Comparison of ENCODE assay signal across 22 mouse cellular contexts in genomic region chr13:112462411-112462987, GRCm38 (mm10). TPM values are rescaled to one million over a fixed set of nuclear protein-coding genes. Genes with fewer than 3 reads are reported as not detected.
DNase-seq lines count a peak whose midpoint lies in the region; TF ChIP-seq lines count a peak whose summit lies in the region.
"Had no signal": no experiment of that assay in that cellular context is flagged by ENCODE, and none has a peak within 500 bp of the region (broad histone marks: within the 10 kb centered on the region; RNA-seq: fewer than 3 reads in every experiment).

No protein-coding gene starts in this region.

- no peak for TF ChIP-seq CTCF in ES-Bruce4 (IDR thresholded peaks at IDR 0.05; ENCODE audit: low read depth, low read length)

- peak overlapping the region; percentile 98 for H3K27ac ChIP-seq in ES-Bruce4 (ENCODE audit: insufficient read depth, low read length)
- H3K27ac ChIP-seq: embryonic facial prominence, embryonic 10.5 days; hindbrain, embryonic 10.5 days; hindbrain, embryonic 15.5 days had no signal

- no peak for TF ChIP-seq EP300 in ES-Bruce4 (IDR thresholded peaks at IDR 0.05; ENCODE audit: insufficient read depth, low read depth, low read length)

- H3K4me1 ChIP-seq in ES-Bruce4 (ENCODE audit: control insufficient read depth, insufficient read depth, low read length), result peaks cover 11% of the 10 kb centered on the region

- H3K9me3 ChIP-seq in ES-Bruce4 (replicated peaks; ENCODE audit: control insufficient read depth, insufficient read depth, low read length, poor library complexity, severe bottlenecking), result no peaks in the 10 kb centered on the region
- H3K9me3 ChIP-seq: embryonic facial prominence, embryonic 10.5 days; forebrain, embryonic 10.5 days; heart, embryonic 10.5 days; heart, embryonic 15.5 days; hindbrain, embryonic 10.5 days; hindbrain, embryonic 15.5 days had no signal

- H3K9ac ChIP-seq in ES-Bruce4 (ENCODE audit: low read depth, poor library complexity, severe bottlenecking), result peak overlapping the region; percentile 96; the same call in 1 of the 2 replicates

- DNase-seq in heart, adult 11 months, result peak; percentile 41
- no peak for DNase-seq in heart, adult 18-20 months
- peak; percentile 93 for DNase-seq in ZHBTc4 (ENCODE audit: low read depth, low spot score)
- DNase-seq in liver, result no peak
- DNase-seq in urinary bladder, postnatal 25 days (ENCODE audit: low spot score), result no peak
- no peak for DNase-seq in right cerebral cortex, postnatal 25 days
- DNase-seq: adrenal gland, adult 2 months; adrenal gland, postnatal 25 days; B cell, adult 2 months; cerebellum, adult 18-20 months; cerebellum, adult 9-11 months; cerebellum, postnatal 36 days; gastrocnemius, adult 2 months; gastrocnemius, postnatal 25 days; heart, postnatal 14 days had no signal

- H3K4me3 ChIP-seq in ES-Bruce4 (ENCODE audit: low read depth, low read length), result no peak overlapping the region

- no peaks in the 10 kb centered on the region for H3K27me3 ChIP-seq in ES-Bruce4 (ENCODE audit: control insufficient read depth, insufficient read depth, low read length, poor library complexity, severe bottlenecking)
- H3K27me3 ChIP-seq: heart, embryonic 15.5 days; hindbrain, embryonic 15.5 days had no signal

- no peaks in the 10 kb centered on the region for H3K36me3 ChIP-seq in ES-Bruce4 (ENCODE audit: control insufficient read depth, insufficient read depth, low read length, poor library complexity, severe bottlenecking)
- H3K36me3 ChIP-seq: forebrain, embryonic 10.5 days; heart, embryonic 10.5 days; heart, embryonic 15.5 days; hindbrain, embryonic 10.5 days; hindbrain, embryonic 15.5 days had no signal

- TF ChIP-seq POLR2A in ES-Bruce4 (IDR thresholded peaks at IDR 0.05; ENCODE audit: insufficient read depth, low read length), result no peak

RNA-seq across cellular contexts. Expression of gene Il6st, which starts 1.4 kb away (rescaled TPM):
- total RNA-seq in heart, adult 18-20 months (2021), result 100 to 1,000 TPM; 212 to 240 TPM
- 49.7 and 65.0 TPM in 2 replicates for polyA plus RNA-seq in ES-Bruce4 (2011; ENCODE audit: insufficient read depth, insufficient read length, low read depth, missing spikeins)

Comparison
In these comparisons a context has a peak if more than half of its experiments do, and no peak if none do; other contexts are left out.
1. DNase-seq: peak in heart, adult 11 months (single experiment) and ZHBTc4 (single experiment); none in heart, adult 18-20 months (0 of 2), liver (single experiment), urinary bladder, postnatal 25 days (single experiment) and right cerebral cortex, postnatal 25 days (single experiment).